Mouse (Mus musculus): ENCODE measurements around the gene Pyroxd2.
"Not testable (repeated sequence)": the region's sequence is repeated elsewhere in the genome, so short reads cannot be mapped to it uniquely, and the experiment has no call there.

Pyroxd2 gene

GRCm38 (mm10) chr19:42752363-42752931 is at the start of gene Pyroxd2:
Gene Pyroxd2, minus strand, starts transcription at chr19:42752775.
- DNase-seq (ENCODE audit: extremely low spot score, low read depth, low spot score): peak; percentile 22

DNA sequence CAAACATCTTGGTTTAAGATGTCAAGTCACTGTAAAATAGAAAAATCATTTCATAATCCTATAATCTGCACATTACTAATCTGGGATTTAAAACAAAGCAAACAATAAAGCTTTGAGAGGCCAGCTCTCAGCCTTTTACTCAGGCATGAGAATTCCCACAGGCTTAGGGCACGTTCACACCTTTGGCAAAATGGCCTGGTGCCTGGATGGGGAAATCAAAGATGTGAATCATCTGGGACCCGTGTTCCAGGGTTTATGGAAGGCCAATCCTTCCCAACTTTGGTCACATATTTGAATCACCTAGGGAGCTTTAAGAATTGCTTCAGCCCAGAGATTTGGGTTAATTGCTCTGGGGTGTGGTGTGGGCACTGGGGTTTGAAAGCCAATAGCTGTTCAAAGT is 45.3 kb upstream of the Pyroxd2 start:
- DNase-seq (ENCODE audit: extremely low spot score, low read depth, low spot score): no peak

GRCm38 (mm10) chr19:42795801-42796200 is 43.2 kb upstream of the Pyroxd2 start:
- DNase-seq (ENCODE audit: extremely low spot score, low read depth, low spot score): no peak

- peak; percentile 91 for DNase-seq (ENCODE audit: extremely low spot score, low read depth, low spot score)
Observed at GRCm38 (mm10) chr19:42794914-42795613, 42.5 kb upstream of the Pyroxd2 start.

GRCm38 (mm10) chr19:42788311-42788710 is 35.7 kb upstream of the Pyroxd2 start:
- no peak for DNase-seq (ENCODE audit: extremely low spot score, low read depth, low spot score)

DNA sequence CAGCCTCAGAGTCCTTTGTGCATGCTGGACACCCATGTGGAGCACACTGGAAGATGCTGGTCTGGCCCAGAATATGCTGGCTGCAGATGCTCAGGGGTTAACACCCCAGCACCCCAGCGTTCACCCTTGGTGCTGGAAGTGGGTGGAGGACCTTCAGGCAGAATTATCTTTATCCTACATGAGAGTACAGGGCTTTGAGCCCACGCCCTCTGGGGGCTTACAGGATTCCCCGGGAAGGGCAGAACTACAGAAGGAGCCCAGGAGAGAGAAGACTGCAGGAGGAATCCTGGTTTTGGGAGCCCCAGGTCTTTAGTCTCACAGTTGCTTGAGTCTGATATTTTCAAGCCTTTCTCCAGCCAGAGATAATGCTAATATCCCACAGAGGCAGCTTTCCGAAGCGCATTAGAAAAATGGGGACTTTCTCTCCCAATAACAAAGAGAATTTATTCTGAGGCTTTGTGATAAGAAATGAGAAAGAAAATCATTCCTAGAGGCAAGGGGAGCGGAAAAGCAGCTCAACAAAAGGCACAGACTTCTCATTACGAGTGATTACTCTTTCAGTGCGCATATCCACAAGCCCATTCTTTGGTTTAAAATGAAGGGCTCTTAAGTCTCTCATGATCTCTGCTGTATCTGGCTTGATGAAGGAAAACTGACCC is 33.1 kb upstream of the Pyroxd2 start:
- DNase-seq (ENCODE audit: extremely low spot score, low read depth, low spot score): no peak

DNA sequence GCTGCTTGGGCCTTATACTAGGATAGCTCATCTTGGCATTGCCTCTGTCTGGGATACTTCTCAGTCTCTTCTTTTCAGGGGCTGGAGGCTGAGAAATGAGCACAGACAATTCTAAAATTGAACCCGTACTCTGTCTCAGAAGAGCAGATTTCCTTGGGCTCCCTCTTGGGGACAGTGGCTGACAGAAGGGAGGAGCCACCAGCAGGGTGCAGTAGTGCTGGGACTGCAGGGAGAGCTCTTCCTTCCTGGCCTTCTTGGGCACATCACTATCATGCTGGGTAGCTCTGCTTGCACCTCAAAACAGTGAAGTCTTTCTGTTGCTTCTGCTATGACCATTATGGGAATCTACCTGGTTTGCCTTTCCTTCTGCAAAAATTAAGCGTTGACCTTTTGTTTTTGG is 32.6 kb upstream of the Pyroxd2 start:
- DNase-seq (ENCODE audit: extremely low spot score, low read depth, low spot score): no peak

GRCm38 (mm10) chr19:42780156-42780538 is 27.6 kb upstream of the Pyroxd2 start:
- DNase-seq (ENCODE audit: extremely low spot score, low read depth, low spot score): not testable (repeated sequence)

DNA sequence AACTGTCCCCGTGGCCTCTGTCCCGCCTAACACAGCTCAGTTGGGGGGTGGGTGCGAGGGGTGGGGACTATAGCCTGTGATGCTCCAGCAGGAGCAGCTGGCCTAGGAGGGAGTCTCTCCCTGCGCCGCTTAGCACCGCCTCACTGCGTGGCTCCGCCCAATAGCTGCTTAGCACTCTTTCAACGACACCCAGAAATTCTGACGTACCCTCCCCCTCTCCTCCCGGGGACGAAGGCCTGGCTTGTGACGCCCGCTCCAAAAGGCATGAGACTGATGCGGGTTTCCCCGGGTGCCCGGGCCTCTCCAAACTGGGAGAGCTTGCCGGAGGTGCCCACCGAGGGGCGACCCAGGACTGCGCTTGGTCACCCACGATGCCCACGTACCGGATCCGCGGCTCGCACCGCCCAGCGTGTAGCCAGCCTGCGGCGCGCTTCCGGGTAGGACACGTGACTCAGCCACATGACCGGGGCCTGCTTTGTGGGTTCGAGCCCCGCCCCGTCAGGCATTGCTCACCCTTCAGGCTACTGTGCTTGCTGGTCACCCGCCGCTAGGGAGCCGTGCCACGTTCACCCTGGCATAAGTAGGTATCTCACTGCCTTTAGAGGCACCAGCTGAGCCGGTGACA is 27.1 kb upstream of the Pyroxd2 start, which contains the start of gene Hps1:
Hps1 (minus strand) TSS at position 448 of the 625 bp plus-strand sequence.
- DNase-seq (ENCODE audit: extremely low spot score, low read depth, low spot score): peak; percentile 73

- DNase-seq (ENCODE audit: extremely low spot score, low read depth, low spot score): no peak
Observed at GRCm38 (mm10) chr19:42777801-42778200, 25.2 kb upstream of the Pyroxd2 start.

DNA sequence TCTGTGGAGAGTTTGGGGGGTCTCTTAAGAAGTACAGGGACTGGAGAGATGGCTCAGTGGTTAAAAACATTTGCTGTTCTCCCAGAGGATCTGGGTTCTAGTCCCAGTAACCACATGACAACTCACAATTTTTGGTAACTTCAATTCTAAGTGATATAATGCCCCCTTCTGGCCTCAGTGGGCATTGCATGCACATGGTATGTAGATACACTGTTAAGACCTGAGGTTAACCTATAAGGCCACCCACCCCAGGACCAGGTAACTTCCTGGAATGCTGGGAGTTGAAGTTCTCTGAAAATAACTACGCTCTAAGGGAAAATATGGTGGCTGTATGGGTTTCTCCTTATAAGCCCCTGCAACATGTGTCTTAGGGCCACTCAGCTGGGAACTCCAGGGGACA is 24.2 kb upstream of the Pyroxd2 start:
- no peak for DNase-seq (ENCODE audit: extremely low spot score, low read depth, low spot score)

DNA sequence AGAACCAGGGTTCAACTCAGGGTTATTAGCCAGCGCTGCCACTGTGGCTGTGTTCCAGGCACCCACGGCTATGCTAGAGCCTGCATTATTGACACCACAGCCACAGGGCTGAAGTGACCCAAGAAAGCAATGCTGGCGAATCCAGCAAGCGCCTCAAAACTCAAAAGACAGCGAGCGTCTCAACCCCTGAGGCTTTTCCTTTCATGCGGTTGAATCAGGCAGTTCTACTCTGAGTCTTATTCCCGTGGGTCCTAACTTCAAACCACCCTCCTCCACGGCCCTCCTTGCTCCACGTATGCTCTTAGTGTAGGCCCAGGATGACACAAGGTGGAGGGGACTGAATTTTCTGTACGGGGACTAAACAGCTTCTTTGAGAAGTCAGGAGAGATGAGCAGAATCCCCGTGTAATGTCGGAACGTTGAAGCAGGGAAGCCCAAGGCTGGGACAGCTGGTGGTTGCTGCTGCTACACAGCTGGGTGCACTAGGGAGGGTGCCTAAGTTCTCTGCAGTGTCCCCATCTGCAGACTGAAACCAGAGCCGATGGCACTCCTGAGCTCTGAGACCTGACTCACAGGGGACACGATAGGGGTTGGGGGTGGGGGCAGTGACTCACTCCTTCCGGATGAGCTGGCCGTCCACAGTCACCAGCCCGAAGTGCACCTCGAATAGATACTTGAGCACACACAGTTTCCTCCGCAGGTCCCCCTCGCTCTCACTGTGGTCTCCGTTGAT is 17.7 kb upstream of the Pyroxd2 start:
- no peak for DNase-seq (ENCODE audit: extremely low spot score, low read depth, low spot score)

GRCm38 (mm10) chr19:42769648-42770047 is 17.1 kb upstream of the Pyroxd2 start:
- DNase-seq (ENCODE audit: extremely low spot score, low read depth, low spot score): no peak

- no peak for DNase-seq (ENCODE audit: extremely low spot score, low read depth, low spot score)
Observed at GRCm38 (mm10) chr19:42767361-42767760, 14.8 kb upstream of the Pyroxd2 start.

GRCm38 (mm10) chr19:42764398-42764797 is 11.8 kb upstream of the Pyroxd2 start:
- no peak for DNase-seq (ENCODE audit: extremely low spot score, low read depth, low spot score)

DNA sequence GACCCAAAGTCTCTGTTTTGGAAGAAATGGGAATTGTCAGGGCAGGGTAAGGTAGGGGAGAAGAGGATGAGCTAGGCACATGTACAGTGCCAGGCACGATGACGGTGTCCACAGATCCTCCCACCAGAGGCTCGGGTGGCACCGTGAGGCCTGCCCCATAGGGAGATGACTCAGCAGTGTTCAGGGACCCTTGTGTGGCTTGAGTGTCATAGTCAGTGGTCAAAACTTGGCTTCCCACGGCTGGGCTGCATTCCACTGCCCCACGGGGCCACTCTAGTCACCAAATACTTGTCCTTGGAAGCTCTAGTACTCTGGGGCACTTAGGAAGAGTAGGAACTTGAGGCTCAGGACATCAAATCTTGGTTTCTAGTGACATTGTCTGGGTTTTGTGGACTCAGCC is 4.1 kb upstream of the Pyroxd2 start:
- no peak for DNase-seq (ENCODE audit: extremely low spot score, low read depth, low spot score)

- no peak for DNase-seq (ENCODE audit: extremely low spot score, low read depth, low spot score)
Observed at GRCm38 (mm10) chr19:42755148-42755870, 2.7 kb upstream of the Pyroxd2 start.

DNA sequence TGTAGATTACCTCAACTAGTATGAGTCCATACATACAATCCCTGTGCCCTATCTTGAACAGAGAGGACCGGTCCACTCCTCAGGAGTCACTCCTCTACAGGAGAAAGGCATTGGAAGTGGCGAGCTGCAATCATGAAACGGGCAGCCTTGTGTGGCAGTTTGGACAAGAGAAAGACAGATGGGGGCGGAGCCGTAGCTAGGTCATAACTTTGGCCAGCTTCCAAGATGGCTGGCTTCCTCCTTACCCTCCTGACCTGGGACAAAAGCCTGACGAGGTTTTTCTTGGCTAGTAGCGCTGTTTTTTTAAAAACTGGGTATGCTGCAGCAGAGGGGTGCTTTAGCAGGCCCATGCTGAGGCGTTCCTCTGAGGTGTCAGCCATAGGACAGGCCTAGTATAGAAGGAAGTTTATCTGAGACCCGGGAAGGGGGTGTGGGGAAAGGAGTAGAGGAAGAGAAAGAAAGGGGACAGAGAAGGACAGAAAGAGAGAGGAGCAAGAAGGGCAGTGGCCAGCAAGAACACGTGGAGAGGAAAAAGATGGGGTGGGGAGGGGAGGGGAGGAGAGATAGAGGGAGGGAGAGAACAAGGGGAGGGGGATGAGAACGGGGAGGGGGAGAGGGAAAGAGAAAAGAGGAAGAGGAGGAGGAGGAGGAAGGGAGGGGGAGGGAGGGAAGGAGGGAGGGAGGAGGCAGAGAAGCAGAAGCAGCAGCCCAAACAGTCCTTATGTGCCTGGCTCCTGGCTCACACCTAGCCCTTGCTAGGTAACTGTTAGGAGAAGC is 754 bp upstream of the Pyroxd2 start:
- no peak for DNase-seq (ENCODE audit: extremely low spot score, low read depth, low spot score)

- no peak for DNase-seq (ENCODE audit: extremely low spot score, low read depth, low spot score)
Observed at GRCm38 (mm10) chr19:42750196-42750595, 2.4 kb downstream of the Pyroxd2 start.

- no peak for DNase-seq (ENCODE audit: extremely low spot score, low read depth, low spot score)
Observed at GRCm38 (mm10) chr19:42746702-42747101, 5.9 kb downstream of the Pyroxd2 start.

Measured in hindlimb bud, embryonic 11.5 days (tissue).